Mouse (Mus musculus) c-Kit-positive CD71-positive TER-119-positive erythroid progenitor cells, embryonic 14.5 days (primary cell): ENCODE measurements around the gene Gm35315.
A peak's percentile ranks its signal among the peaks of the same experiment; 100 is the strongest.
"Not testable (repeated sequence)": the region's sequence is repeated elsewhere in the genome, so short reads cannot be mapped to it uniquely, and the experiment has no call there.

ENCODE experiments used
- DNase-seq: peaks from one replicate; pipeline ENCODE4 v3.0.0-alpha.2; 2013; ENCODE audit warnings: low spot score

Gene Gm35315

DNA sequence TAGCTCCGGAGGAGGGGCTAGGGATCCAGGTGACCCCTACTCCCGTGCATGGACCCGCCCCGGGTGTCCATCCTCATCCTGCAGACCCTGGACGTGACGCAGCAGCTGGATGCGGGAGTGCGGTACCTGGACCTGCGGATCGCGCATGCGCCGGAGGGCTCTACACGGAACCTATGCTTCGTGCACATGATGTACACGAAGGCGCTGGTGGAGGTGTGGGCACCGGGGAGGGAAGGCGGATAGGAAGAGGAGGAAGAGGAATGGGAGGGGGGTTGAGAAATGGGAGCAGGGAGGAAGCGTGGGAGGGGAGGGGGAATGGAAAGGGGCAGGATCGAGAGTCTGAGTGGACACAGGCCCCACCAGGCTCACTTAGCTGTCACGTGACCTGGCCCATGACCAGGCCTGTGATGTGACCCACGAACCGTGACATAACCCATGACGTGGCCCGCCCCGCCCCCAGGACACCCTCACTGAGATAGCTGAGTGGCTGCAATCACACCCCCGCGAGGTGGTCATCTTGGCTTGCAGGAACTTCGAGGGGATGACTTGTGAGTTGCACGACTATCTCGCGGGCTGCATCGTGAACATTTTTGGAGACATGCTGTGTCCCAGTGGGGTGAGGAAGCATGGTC, 7.6 kb upstream of the Gm35315 start:
- DNase-seq: no peak

GRCm38 (mm10) chr5:110100921-110101631, 6.9 kb upstream of the Gm35315 start:
- DNase-seq: no peak

GRCm38 (mm10) chr5:110099656-110100580, 5.7 kb upstream of the Gm35315 start, which contains the start of gene Plcxd1:
TSS of gene Plcxd1 (plus strand) at chr5:110099969.
- DNase-seq: no peak

GRCm38 (mm10) chr5:110098991-110099477, 4.8 kb upstream of the Gm35315 start:
- no peak for DNase-seq

DNA sequence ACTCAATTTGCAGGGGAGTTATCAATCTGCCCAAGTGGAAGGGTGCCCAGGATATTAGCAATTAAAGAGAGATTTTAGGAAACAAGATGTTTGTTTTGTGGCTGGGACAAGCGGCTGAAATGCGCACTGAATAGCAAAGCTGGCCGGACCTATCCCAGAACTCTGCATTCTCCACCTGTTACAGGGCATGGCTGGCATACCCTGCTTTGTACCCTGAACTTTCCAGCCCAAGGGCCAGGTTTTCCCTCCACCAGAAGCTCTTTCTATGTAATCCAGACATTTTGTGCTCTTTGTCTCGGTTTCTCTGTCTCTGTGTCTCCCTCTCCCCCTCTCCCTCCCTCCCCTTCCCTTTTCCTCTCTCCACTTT, 610 bp upstream of the Gm35315 start:
- DNase-seq: no peak

DNA sequence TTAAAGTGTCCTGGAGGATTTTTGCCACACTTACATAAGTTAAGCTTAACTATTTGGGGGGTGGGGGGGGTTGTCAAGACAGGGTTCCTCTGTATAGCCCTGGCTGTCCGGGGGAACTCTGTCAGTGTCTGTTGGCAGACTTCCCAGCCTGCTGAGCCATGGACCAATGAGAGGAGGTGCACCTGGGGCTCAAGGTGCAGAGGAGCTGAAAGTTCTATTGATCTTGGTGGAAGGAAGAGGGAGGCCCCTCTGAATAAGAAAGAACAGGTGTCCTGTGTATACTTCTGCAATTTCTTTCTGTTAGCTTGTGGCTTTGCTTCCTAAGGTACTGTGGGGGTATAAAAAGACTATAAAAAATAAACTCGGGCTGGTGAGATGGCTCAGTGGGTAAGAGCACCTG, 2.7 kb downstream of the Gm35315 start:
- no peak for DNase-seq

- no peak for DNase-seq
These were observed 7.9 kb downstream of the Gm35315 start for GRCm38 (mm10) chr5:110086161-110086866.

DNA sequence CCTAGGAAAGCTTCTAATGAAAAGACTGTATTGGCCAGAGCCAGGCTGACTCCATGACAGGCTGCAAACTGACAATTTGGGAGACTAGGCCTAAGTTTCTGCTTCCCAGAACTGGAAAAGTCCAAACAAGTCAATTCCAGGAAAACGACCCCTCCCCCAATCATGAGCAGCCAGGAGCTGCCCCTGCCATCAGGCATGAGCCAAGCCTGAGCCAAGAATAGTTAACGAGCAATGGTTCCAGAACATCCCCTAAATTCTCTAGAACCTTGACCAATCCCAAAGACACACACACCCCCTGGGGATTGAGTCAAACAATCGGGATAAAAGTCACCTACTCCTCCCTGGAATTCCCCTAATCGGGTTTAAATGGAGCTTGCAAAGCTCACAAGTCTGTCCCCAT, 11.3 kb downstream of the Gm35315 start:
- DNase-seq: no peak

DNA sequence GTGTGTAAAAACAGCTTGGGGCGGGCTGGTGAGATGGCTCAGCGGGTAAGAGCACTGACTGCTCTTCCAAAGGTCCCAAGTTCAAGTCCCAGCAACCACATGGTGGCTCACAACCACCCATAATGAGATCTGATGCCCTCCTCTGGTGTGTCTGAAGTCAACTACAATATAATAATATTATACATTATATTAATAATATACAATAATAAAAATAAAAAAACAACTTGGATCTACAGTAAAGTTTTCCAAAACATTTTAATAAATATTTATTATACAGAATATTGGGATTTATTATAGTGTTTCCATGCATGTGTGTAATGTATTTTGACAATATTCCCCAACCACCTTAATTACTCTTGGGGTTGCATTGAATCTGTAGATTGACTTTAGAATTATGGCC, 21.8 kb downstream of the Gm35315 start, which contains the start of gene Gm17655:
Gm17655 (minus strand) TSS at position 101 of the 400 bp plus-strand sequence.
- not testable (repeated sequence) for DNase-seq

DNA sequence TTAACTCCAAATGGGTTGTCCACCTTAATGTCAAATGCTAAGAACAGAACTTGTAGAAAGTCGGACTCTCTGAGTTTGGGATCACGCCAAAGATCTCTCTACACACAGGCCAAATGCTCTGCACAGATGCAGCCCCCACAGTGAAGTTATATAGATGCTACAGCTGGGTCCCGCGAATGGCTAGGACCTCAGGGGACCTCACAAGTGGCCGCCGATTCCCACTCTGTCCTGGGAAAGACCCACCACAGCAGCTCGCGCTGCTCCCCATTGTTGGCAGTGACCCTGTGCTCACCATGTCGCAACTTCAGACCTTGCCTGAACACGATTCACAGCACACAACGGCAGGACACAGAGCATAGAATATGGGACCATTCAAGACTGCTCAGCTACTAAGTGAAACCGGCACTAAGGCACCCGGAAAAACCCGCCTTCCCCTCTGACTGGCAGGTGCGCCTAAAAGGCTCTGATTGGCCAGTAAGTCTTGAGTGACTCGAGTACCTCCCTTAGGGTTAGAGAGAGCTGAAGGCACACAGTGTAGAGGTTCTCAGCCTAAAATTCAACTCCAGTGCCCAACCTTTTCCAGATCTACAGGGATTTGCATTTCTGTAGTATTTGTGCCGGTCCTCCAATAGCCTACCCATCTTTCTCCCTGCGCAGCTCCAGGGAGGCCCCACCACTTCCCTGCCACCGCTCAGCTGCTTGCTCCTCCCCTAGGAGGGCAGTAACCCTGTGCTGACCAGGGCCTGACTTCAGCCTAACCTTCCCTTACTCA, 36.4 kb downstream of the Gm35315 start:
- DNase-seq: peak; percentile 82
